Mouse (Mus musculus): Measurements from ENCODE around the gene Fam89a. TPM values are rescaled to one million over a fixed set of nuclear protein-coding genes. Genes with fewer than 3 reads are reported as not detected.

The Fam89a gene
- polyA plus RNA-seq, 1 experiment from 2014 or later = 3.2 TPM

- WGBS = 75% methylated on average over 4 of the region's 4 CpGs
- no peak overlapping the region for H3K4me2 ChIP-seq
- H3K36me3 ChIP-seq = peaks cover 74% of the 10 kb centered on the region
- no peak overlapping the region for H3K4me3 ChIP-seq
- H3K27ac ChIP-seq = no peak overlapping the region
- no peaks in the 10 kb centered on the region for H3K4me1 ChIP-seq (replicated peaks)
- H3K9me3 ChIP-seq = no peaks in the 10 kb centered on the region
- H3K9ac ChIP-seq = no peak overlapping the region
- no peak for ATAC-seq (ENCODE audit: low FRiP score)
- H3K27me3 ChIP-seq = no peaks in the 10 kb centered on the region
Measured at GRCm38 (mm10) chr8:124703526-124703925, 48.1 kb downstream of the Fam89a start.

- WGBS = 83% methylated on average over 3 of the region's 3 CpGs
- H3K4me2 ChIP-seq = no peak overlapping the region
Measured at GRCm38 (mm10) chr8:124702183-124702582, 49.4 kb downstream of the Fam89a start.

DNA sequence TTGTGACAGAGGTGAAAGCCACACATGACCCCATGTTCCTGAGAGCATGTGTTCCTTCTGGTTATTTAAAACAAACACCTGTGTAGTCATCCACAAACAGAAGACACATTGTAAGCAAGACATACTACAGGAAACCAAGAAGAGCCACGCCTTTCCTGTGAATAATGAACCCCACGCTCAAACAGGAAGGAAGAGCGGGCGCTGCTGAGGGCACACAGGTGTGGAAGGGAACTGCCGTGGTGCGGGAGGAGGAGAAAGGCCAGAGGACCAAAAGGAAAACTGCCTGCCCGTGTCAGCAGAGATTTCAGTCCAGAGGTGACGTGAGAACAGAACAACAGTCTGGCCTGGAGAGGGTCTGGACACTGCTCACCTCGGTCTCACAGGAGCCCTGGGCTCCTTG is 50.6 kb downstream of the Fam89a start:
- ATAC-seq (ENCODE audit: low FRiP score) = no peak
- WGBS = 97% methylated on average over 9 of the region's 9 CpGs
- no peaks in the 10 kb centered on the region for H3K9me3 ChIP-seq
- H3K27ac ChIP-seq = no peak overlapping the region
- H3K27me3 ChIP-seq = no peaks in the 10 kb centered on the region
- peaks cover 86% of the 10 kb centered on the region for H3K36me3 ChIP-seq
- no peak overlapping the region for H3K9ac ChIP-seq
- H3K4me2 ChIP-seq = no peak overlapping the region
- H3K4me3 ChIP-seq = no peak overlapping the region
- no peaks in the 10 kb centered on the region for H3K4me1 ChIP-seq (replicated peaks)

More at GRCm38 (mm10) chr8:124702183-124702582, 49.4 kb downstream of the Fam89a start:
- H3K4me3 ChIP-seq = no peak overlapping the region
- H3K27me3 ChIP-seq = no peaks in the 10 kb centered on the region
- peaks cover 81% of the 10 kb centered on the region for H3K36me3 ChIP-seq
- H3K9me3 ChIP-seq = no peaks in the 10 kb centered on the region
- no peaks in the 10 kb centered on the region for H3K4me1 ChIP-seq (replicated peaks)
- no peak overlapping the region for H3K27ac ChIP-seq
- no peak for ATAC-seq (ENCODE audit: low FRiP score)
- no peak overlapping the region for H3K9ac ChIP-seq

GRCm38 (mm10) chr8:124700271-124700670 is 51.4 kb downstream of the Fam89a start:
- peaks cover 88% of the 10 kb centered on the region for H3K36me3 ChIP-seq
- no peak overlapping the region for H3K9ac ChIP-seq
- H3K4me1 ChIP-seq (replicated peaks) = no peaks in the 10 kb centered on the region
- H3K27me3 ChIP-seq = no peaks in the 10 kb centered on the region
- H3K4me2 ChIP-seq = no peak overlapping the region
- no peak overlapping the region for H3K27ac ChIP-seq
- ATAC-seq (ENCODE audit: low FRiP score) = no peak
- 93% methylated on average over 5 of the region's 5 CpGs for WGBS
- no peaks in the 10 kb centered on the region for H3K9me3 ChIP-seq
- no peak overlapping the region for H3K4me3 ChIP-seq

- no peaks in the 10 kb centered on the region for H3K27me3 ChIP-seq
- ATAC-seq (ENCODE audit: low FRiP score) = no peak
- H3K9me3 ChIP-seq = no peaks in the 10 kb centered on the region
- H3K27ac ChIP-seq = no peak overlapping the region
- H3K36me3 ChIP-seq = peaks cover 87% of the 10 kb centered on the region
- WGBS = 92% methylated on average over 22 of the region's 22 CpGs
- no peak overlapping the region for H3K4me2 ChIP-seq
- H3K4me1 ChIP-seq (replicated peaks) = no peaks in the 10 kb centered on the region
- no peak overlapping the region for H3K4me3 ChIP-seq
- no peak overlapping the region for H3K9ac ChIP-seq
Measured at GRCm38 (mm10) chr8:124695424-124696100, 56.1 kb downstream of the Fam89a start.

GRCm38 (mm10) chr8:124691706-124692105 is 59.9 kb downstream of the Fam89a start:
- no peaks in the 10 kb centered on the region for H3K9me3 ChIP-seq
- no peaks in the 10 kb centered on the region for H3K4me1 ChIP-seq (replicated peaks)
- no peak overlapping the region for H3K4me3 ChIP-seq
- no peak for ATAC-seq (ENCODE audit: low FRiP score)
- H3K9ac ChIP-seq = no peak overlapping the region
- no peaks in the 10 kb centered on the region for H3K27me3 ChIP-seq
- peaks cover 77% of the 10 kb centered on the region for H3K36me3 ChIP-seq
- no peak overlapping the region for H3K4me2 ChIP-seq
- H3K27ac ChIP-seq = no peak overlapping the region
- 98% methylated on average over 4 of the region's 4 CpGs for WGBS

Other genes with a start within 250 kb of the Fam89a start
- gene Cog2, start 231.1 kb downstream of the Fam89a start, polyA plus RNA-seq (2015; fragmentation: Nextera tagmentation; extraction: Ambion mirVana) = 35.2 and 35.8 TPM in 2 replicates
- gene Agt, start 182.1 kb downstream of the Fam89a start, polyA plus RNA-seq (2015; fragmentation: Nextera tagmentation; extraction: Ambion mirVana) = 0.17 and 0.26 TPM in 2 replicates
- gene Capn9, start 175.7 kb downstream of the Fam89a start, polyA plus RNA-seq (2015; fragmentation: Nextera tagmentation; extraction: Ambion mirVana) = 0.06 and 0.10 TPM in 2 replicates
- gene 2310022B05Rik, start 88.5 kb downstream of the Fam89a start, polyA plus RNA-seq (2015; fragmentation: Nextera tagmentation; extraction: Ambion mirVana) = 18.4 and 19.1 TPM in 2 replicates
- gene Ttc13, start 29.8 kb downstream of the Fam89a start, polyA plus RNA-seq (2015; fragmentation: Nextera tagmentation; extraction: Ambion mirVana) = 58.6 and 61.6 TPM in 2 replicates
- gene Arv1, start 29.7 kb downstream of the Fam89a start, polyA plus RNA-seq (2015; fragmentation: Nextera tagmentation; extraction: Ambion mirVana) = 32.8 and 33.3 TPM in 2 replicates
- gene Trim67, start 41.3 kb upstream of the Fam89a start, polyA plus RNA-seq (2015; fragmentation: Nextera tagmentation; extraction: Ambion mirVana) = 20.5 and 20.6 TPM in 2 replicates
- gene Gnpat, start 111.2 kb upstream of the Fam89a start, polyA plus RNA-seq (2015; fragmentation: Nextera tagmentation; extraction: Ambion mirVana) = 83.6 and 85.0 TPM in 2 replicates
- 30.4 and 32.1 TPM in 2 replicates for gene 2810004N23Rik, start 111.3 kb upstream of the Fam89a start, polyA plus RNA-seq (2015; fragmentation: Nextera tagmentation; extraction: Ambion mirVana)
- 13.2 and 13.8 TPM in 2 replicates for gene Exoc8, start 145.9 kb upstream of the Fam89a start, polyA plus RNA-seq (2015; fragmentation: Nextera tagmentation; extraction: Ambion mirVana)
- 9.5 and 10.6 TPM in 2 replicates for gene Sprtn, start 146.1 kb upstream of the Fam89a start, polyA plus RNA-seq (2015; fragmentation: Nextera tagmentation; extraction: Ambion mirVana)
- gene Egln1, start 197.5 kb upstream of the Fam89a start, polyA plus RNA-seq (2015; fragmentation: Nextera tagmentation; extraction: Ambion mirVana) = 16.9 and 17.2 TPM in 2 replicates